Mouse (Mus musculus): ENCODE measurements around the gene Tomm6.
A peak's percentile ranks its signal among the peaks of the same experiment; 100 is the strongest.

Gene Tomm6

GRCm38 (mm10) chr17:47651953-47652352 is 36.2 kb downstream of the Tomm6 start:
- DNase-seq (ENCODE audit: low spot score) = no peak

GRCm38 (mm10) chr17:47648966-47649365 is 39.2 kb downstream of the Tomm6 start:
- DNase-seq (ENCODE audit: low spot score) = peak; percentile 29

- peak; percentile 76 for DNase-seq (ENCODE audit: low spot score)
Measured at GRCm38 (mm10) chr17:47646683-47647082, 41.5 kb downstream of the Tomm6 start.

GRCm38 (mm10) chr17:47642992-47643391 is 45.2 kb downstream of the Tomm6 start:
- DNase-seq (ENCODE audit: low spot score) = no peak

Measured in embryo, embryonic 10 days (tissue).